Mouse (Mus musculus): ENCODE measurements around the gene Wdr76. TPM values are rescaled to one million over a fixed set of nuclear protein-coding genes. Genes with fewer than 3 reads are reported as not detected.

The Wdr76 gene
- total and polyA plus RNA-seq, 3 experiments, result 21.8 to 23.2 TPM; not detected in 1

DNA sequence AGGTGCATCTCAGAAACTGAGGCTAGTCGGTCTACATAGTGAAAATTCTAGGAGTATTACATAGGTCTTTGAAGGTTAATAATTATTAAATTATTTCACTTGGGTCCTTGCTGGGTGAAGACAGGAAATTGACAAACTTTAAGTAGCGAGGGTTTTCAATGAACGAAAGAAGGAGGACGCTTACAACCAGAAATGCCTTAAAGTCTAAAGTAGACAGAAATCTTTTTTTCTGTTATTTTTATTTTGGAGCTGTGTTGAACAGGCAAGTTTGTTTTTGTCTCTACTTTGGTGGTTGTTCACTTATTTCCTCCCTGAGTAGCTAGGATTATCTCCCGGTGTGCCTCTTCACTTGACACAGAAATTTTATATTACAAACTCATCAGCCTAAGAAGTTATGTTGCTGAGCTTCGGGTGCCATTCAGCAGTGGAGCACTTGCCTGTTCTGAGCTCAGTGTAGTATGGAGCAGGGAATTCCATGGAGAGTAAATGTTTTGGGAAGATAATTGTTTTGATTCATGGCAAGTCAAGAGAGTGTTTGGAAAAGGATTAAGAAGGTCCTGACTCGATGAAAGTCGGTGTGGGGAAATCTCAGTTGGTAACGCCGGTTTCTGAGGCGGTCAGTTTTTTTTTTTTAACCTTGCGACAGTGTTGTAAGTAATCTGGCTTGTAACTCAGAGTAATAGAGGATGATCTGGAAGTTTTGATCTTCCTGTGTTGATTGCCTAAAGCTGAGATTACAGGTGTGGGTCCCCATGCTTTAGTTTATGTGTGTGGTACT is 839 bp downstream of the Wdr76 start:
- H3K27ac ChIP-seq (ENCODE audit: control insufficient read depth, low read depth, low read length), result peak overlapping the region; percentile 58
- H3K4me1 ChIP-seq (ENCODE audit: control insufficient read depth in 1 of 2, insufficient read depth in 2 of 2, low read length in 2 of 2), result peaks cover 0 to 4% of the 10 kb centered on the region in 2 experiments; a peak in 2 of 4 replicates
- DNase-seq (ENCODE audit: low read depth, low spot score), result peak; percentile 46
- H3K79me2 ChIP-seq (ENCODE audit: control insufficient read depth, insufficient read depth, low read length, poor library complexity), result peaks cover 45% of the 10 kb centered on the region
- peak overlapping the region; percentile 59 to 93 for H3K4me3 ChIP-seq (ENCODE audit: control insufficient read depth in 1 of 2, insufficient read depth in 1 of 2, low read depth in 2 of 2, low read length in 2 of 2)
- peak overlapping the region; percentile 91 for H3K9ac ChIP-seq (ENCODE audit: control insufficient read depth, low read depth, low read length, poor library complexity, severe bottlenecking)
- TF ChIP-seq ELF1 (IDR thresholded peaks at IDR 0.05; ENCODE audit: low read depth, low read length) (no peak), ZNF384 (IDR thresholded peaks at IDR 0.05; ENCODE audit: low read depth, low read length) (0 out of 2 replicates have a peak, but pooled peaks have one; percentile 6)
- H3K27me3 ChIP-seq (ENCODE audit: control insufficient read depth in 1 of 2, insufficient read depth in 2 of 2, low read length in 2 of 2), result no peaks in the 10 kb centered on the region
- H3K9me3 ChIP-seq (replicated peaks; ENCODE audit: insufficient read depth, low read length), result no peaks in the 10 kb centered on the region
- peaks cover 1 to 4% of the 10 kb centered on the region in 2 experiments; a peak in 1 of 4 replicates for H3K36me3 ChIP-seq (ENCODE audit: control insufficient read depth in 1 of 2, insufficient read depth in 2 of 2, low read length in 2 of 2)

DNA sequence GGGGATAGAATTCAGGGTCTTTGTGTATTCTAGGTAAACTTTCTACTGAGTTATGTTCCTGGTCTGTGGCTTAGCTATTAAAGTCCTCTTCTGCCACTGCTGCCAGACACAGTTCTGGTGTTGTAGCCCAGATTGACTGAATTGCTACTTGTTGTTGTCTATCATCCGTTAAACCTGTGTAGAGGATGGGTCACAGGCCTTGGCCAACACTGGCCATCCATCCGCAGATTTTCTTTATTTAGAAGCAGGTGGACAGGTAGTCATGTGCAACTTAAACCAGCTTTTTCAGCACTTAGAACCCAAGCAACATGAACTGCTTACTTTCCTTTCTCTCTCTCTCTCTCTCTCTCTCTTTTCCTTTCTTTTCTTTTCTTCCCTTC is 1.4 kb downstream of the Wdr76 start:
- Histone ChIP-seq H3K79me2 (ENCODE audit: control insufficient read depth, insufficient read depth, low read length, poor library complexity) (peaks cover 46% of the 10 kb centered on the region), H3K36me3 (ENCODE audit: control insufficient read depth in 1 of 2, insufficient read depth in 2 of 2, low read length in 2 of 2) (peaks cover 1 to 4% of the 10 kb centered on the region in 2 experiments; a peak in 1 of 4 replicates), H3K4me3 (ENCODE audit: control insufficient read depth in 1 of 2, insufficient read depth in 1 of 2, low read depth in 2 of 2, low read length in 2 of 2) (peak overlapping the region; percentile 13 to 59; a peak in 3 of 4 replicates), H3K9me3 (replicated peaks; ENCODE audit: insufficient read depth, low read length) (no peaks in the 10 kb centered on the region), H3K9ac (ENCODE audit: control insufficient read depth, low read depth, low read length, poor library complexity, severe bottlenecking) (peak overlapping the region; percentile 91), H3K4me1 (ENCODE audit: control insufficient read depth in 1 of 2, insufficient read depth in 2 of 2, low read length in 2 of 2) (peaks cover 0 to 4% of the 10 kb centered on the region in 2 experiments; a peak in 2 of 4 replicates), H3K27ac (ENCODE audit: control insufficient read depth, low read depth, low read length) (no peak overlapping the region), H3K27me3 (ENCODE audit: control insufficient read depth in 1 of 2, insufficient read depth in 2 of 2, low read length in 2 of 2) (no peaks in the 10 kb centered on the region)
- no peak for DNase-seq (ENCODE audit: low read depth, low spot score)
- TF ChIP-seq POLR2A (IDR thresholded peaks at IDR 0.05; ENCODE audit: control insufficient read depth in 1 of 2, insufficient read depth in 1 of 2, low read depth in 1 of 2, low read length in 2 of 2, poor library complexity in 1 of 2) (no peak), POLR2AphosphoS2 (IDR thresholded peaks at IDR 0.05; ENCODE audit: low read length) (no peak)

DNA sequence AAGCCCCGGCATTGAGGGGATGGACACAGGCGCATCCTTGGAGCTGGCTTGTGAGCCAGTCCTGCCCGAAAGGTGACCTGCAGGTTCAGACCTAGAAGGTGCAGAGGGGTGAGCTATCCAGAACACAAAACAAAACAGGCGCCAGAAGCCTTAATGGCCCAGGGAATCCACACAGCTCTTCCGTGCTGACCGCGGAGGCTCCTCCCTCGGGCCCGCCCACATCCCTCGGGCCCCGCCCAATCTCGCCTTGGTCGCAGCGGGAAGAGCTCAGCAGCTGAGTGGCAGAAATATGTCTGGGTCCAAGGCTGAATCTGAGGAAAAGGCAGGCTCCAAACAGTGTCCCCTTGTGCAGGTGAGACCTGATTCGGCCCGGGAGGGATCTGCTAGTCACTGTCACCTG is 3.1 kb downstream of the Wdr76 start:
- TF ChIP-seq ELF1 (IDR thresholded peaks at IDR 0.05; ENCODE audit: low read depth, low read length) (no peak), MYB (IDR thresholded peaks at IDR 0.05; ENCODE audit: low read depth, low read length) (no peak), MXI1 (IDR thresholded peaks at IDR 0.05; ENCODE audit: low read depth, low read length) (no peak), CTCF (IDR thresholded peaks at IDR 0.05 in 2 of 3, conservative IDR thresholded peaks at IDR 0.05 in 1 of 3; ENCODE audit: control insufficient read depth in 1 of 3, insufficient read depth in 1 of 3, low read depth in 2 of 3, low read length in 3 of 3, poor library complexity in 1 of 3, severe bottlenecking in 1 of 3) (no peak), TCF12 (IDR thresholded peaks at IDR 0.05; ENCODE audit: low read depth, low read length) (no peak)
- no peaks in the 10 kb centered on the region for H3K9me3 ChIP-seq (replicated peaks; ENCODE audit: insufficient read depth, low read length)
- no peak overlapping the region for H3K27ac ChIP-seq (ENCODE audit: control insufficient read depth, low read depth, low read length)
- no peak overlapping the region for H3K9ac ChIP-seq (ENCODE audit: control insufficient read depth, low read depth, low read length, poor library complexity, severe bottlenecking)
- H3K27me3 ChIP-seq (ENCODE audit: control insufficient read depth in 1 of 2, insufficient read depth in 2 of 2, low read length in 2 of 2), result no peaks in the 10 kb centered on the region
- H3K4me1 ChIP-seq (ENCODE audit: control insufficient read depth in 1 of 2, insufficient read depth in 2 of 2, low read length in 2 of 2), result peaks cover 0 to 3% of the 10 kb centered on the region in 2 experiments; a peak in 1 of 4 replicates
- peaks cover 4 to 5% of the 10 kb centered on the region in 2 experiments; a peak in 3 of 4 replicates for H3K36me3 ChIP-seq (ENCODE audit: control insufficient read depth in 1 of 2, insufficient read depth in 2 of 2, low read length in 2 of 2)
- no peak for DNase-seq (ENCODE audit: low read depth, low spot score)
- H3K4me3 ChIP-seq (ENCODE audit: control insufficient read depth in 1 of 2, insufficient read depth in 1 of 2, low read depth in 2 of 2, low read length in 2 of 2), result no peak overlapping the region
- H3K79me2 ChIP-seq (ENCODE audit: control insufficient read depth, insufficient read depth, low read length, poor library complexity), result peaks cover 48% of the 10 kb centered on the region
